Mouse (Mus musculus): ENCODE measurements at regions not wholly inside any gene's neighbourhood (a gene's known extent, or its start where the extent isn't known, plus 50 kb on each side); places are given as distances from the start of the nearest gene placed in this dataset.
A peak's percentile ranks its signal among the peaks of the same experiment; 100 is the strongest.

GRCm38 (mm10) chr13:102583984-102584645, 109.2 kb upstream of the Cd180 start:
- Histone ChIP-seq H3K4me1 (peaks cover 31% of the 10 kb centered on the region), H3K27me3 (no peaks in the 10 kb centered on the region), H3K36me3 (no peaks in the 10 kb centered on the region), H3K9me3 (no peaks in the 10 kb centered on the region), H3K4me3 (no peak overlapping the region), H3K27ac (no peak overlapping the region), H3K4me2 (no peak overlapping the region), H3K9ac (no peak overlapping the region)
- no peak for ATAC-seq (ENCODE audit: insufficient number of reproducible peaks, insufficient read depth, low FRiP score, low TSS enrichment, low read depth)
- WGBS, result 75% methylated on average over 12 of the region's 12 CpGs

- Histone ChIP-seq H3K27ac (no peak overlapping the region), H3K4me3 (no peak overlapping the region), H3K4me2 (no peak overlapping the region), H3K36me3 (no peaks in the 10 kb centered on the region), H3K27me3 (no peaks in the 10 kb centered on the region), H3K4me1 (peaks cover 52% of the 10 kb centered on the region), H3K9me3 (no peaks in the 10 kb centered on the region), H3K9ac (no peak overlapping the region)
- WGBS, result 64% methylated on average over 6 of the region's 6 CpGs
- no peak for ATAC-seq (ENCODE audit: insufficient number of reproducible peaks, insufficient read depth, low FRiP score, low TSS enrichment, low read depth)
These were observed 107.1 kb upstream of the Cd180 start for GRCm38 (mm10) chr13:102586215-102586614.

- H3K4me2 ChIP-seq, result peak overlapping the region; percentile 42
- 0 out of 2 replicates have a peak overlapping the region, but pooled peaks have one; percentile 9 for H3K4me3 ChIP-seq
- no peaks in the 10 kb centered on the region for H3K36me3 ChIP-seq
- H3K27me3 ChIP-seq, result no peaks in the 10 kb centered on the region
- peak overlapping the region; percentile 61 for H3K27ac ChIP-seq
- H3K4me1 ChIP-seq, result peaks cover 41% of the 10 kb centered on the region
- H3K9ac ChIP-seq, result 0 out of 2 replicates have a peak overlapping the region, but pooled peaks have one; percentile 47
- no peaks in the 10 kb centered on the region for H3K9me3 ChIP-seq
- ATAC-seq (ENCODE audit: insufficient number of reproducible peaks, insufficient read depth, low FRiP score, low TSS enrichment, low read depth), result no peak
- WGBS, result 30% methylated on average over 18 of the region's 18 CpGs
These were observed 103.5 kb upstream of the Cd180 start for GRCm38 (mm10) chr13:102589680-102590435.

GRCm38 (mm10) chr13:102591803-102592537, 101.4 kb upstream of the Cd180 start:
- no peaks in the 10 kb centered on the region for H3K36me3 ChIP-seq
- no peak for ATAC-seq (ENCODE audit: insufficient number of reproducible peaks, insufficient read depth, low FRiP score, low TSS enrichment, low read depth)
- H3K4me3 ChIP-seq, result no peak overlapping the region
- no peak overlapping the region for H3K27ac ChIP-seq
- 60% methylated on average over 4 of the region's 4 CpGs for WGBS
- no peak overlapping the region for H3K4me2 ChIP-seq
- H3K27me3 ChIP-seq, result no peaks in the 10 kb centered on the region
- no peaks in the 10 kb centered on the region for H3K9me3 ChIP-seq
- no peak overlapping the region for H3K9ac ChIP-seq
- peaks cover 38% of the 10 kb centered on the region for H3K4me1 ChIP-seq

GRCm38 (mm10) chr13:102593405-102594200, 99.8 kb upstream of the Cd180 start:
- no peaks in the 10 kb centered on the region for H3K27me3 ChIP-seq
- no peaks in the 10 kb centered on the region for H3K9me3 ChIP-seq
- no peak for ATAC-seq (ENCODE audit: insufficient number of reproducible peaks, insufficient read depth, low FRiP score, low TSS enrichment, low read depth)
- peaks cover 35% of the 10 kb centered on the region for H3K4me1 ChIP-seq
- 90% methylated on average over 12 of the region's 12 CpGs for WGBS
- H3K9ac ChIP-seq, result no peak overlapping the region
- H3K4me2 ChIP-seq, result no peak overlapping the region
- no peak overlapping the region for H3K27ac ChIP-seq
- no peaks in the 10 kb centered on the region for H3K36me3 ChIP-seq
- H3K4me3 ChIP-seq, result no peak overlapping the region

- WGBS, result 91% methylated on average over 3 of the region's 3 CpGs
- H3K4me3 ChIP-seq, result no peak overlapping the region
- no peaks in the 10 kb centered on the region for H3K36me3 ChIP-seq
- no peak overlapping the region for H3K9ac ChIP-seq
- H3K4me1 ChIP-seq, result peaks cover 30% of the 10 kb centered on the region
- H3K27ac ChIP-seq, result no peak overlapping the region
- no peak overlapping the region for H3K4me2 ChIP-seq
- no peaks in the 10 kb centered on the region for H3K27me3 ChIP-seq
- H3K9me3 ChIP-seq, result no peaks in the 10 kb centered on the region
- ATAC-seq (ENCODE audit: insufficient number of reproducible peaks, insufficient read depth, low FRiP score, low TSS enrichment, low read depth), result no peak
These were observed 99.2 kb upstream of the Cd180 start for GRCm38 (mm10) chr13:102594201-102594600.

- ATAC-seq (ENCODE audit: insufficient number of reproducible peaks, insufficient read depth, low FRiP score, low TSS enrichment, low read depth), result no peak
- no peak overlapping the region for H3K4me2 ChIP-seq
- H3K9me3 ChIP-seq, result no peaks in the 10 kb centered on the region
- no peaks in the 10 kb centered on the region for H3K27me3 ChIP-seq
- no peak overlapping the region for H3K4me3 ChIP-seq
- H3K27ac ChIP-seq, result no peak overlapping the region
- WGBS, result 85% methylated on average over 5 of the region's 5 CpGs
- no peak overlapping the region for H3K9ac ChIP-seq
- peaks cover 16% of the 10 kb centered on the region for H3K4me1 ChIP-seq
- H3K36me3 ChIP-seq, result no peaks in the 10 kb centered on the region
These were observed 97.8 kb upstream of the Cd180 start for GRCm38 (mm10) chr13:102595602-102596001.

GRCm38 (mm10) chr13:102596101-102596500, 97.3 kb upstream of the Cd180 start:
- Histone ChIP-seq H3K36me3 (no peaks in the 10 kb centered on the region), H3K9me3 (no peaks in the 10 kb centered on the region), H3K27ac (no peak overlapping the region), H3K4me1 (peaks cover 11% of the 10 kb centered on the region), H3K27me3 (no peaks in the 10 kb centered on the region), H3K4me3 (no peak overlapping the region), H3K9ac (no peak overlapping the region), H3K4me2 (no peak overlapping the region)
- 90% methylated on average over 2 of the region's 2 CpGs for WGBS
- ATAC-seq (ENCODE audit: insufficient number of reproducible peaks, insufficient read depth, low FRiP score, low TSS enrichment, low read depth), result no peak

- 83% methylated on average over 5 of the region's 5 CpGs for WGBS
- Histone ChIP-seq H3K9me3 (no peaks in the 10 kb centered on the region), H3K36me3 (no peaks in the 10 kb centered on the region), H3K9ac (no peak overlapping the region), H3K27ac (no peak overlapping the region), H3K4me3 (no peak overlapping the region), H3K4me2 (no peak overlapping the region), H3K4me1 (no peaks in the 10 kb centered on the region), H3K27me3 (no peaks in the 10 kb centered on the region)
- ATAC-seq (ENCODE audit: insufficient number of reproducible peaks, insufficient read depth, low FRiP score, low TSS enrichment, low read depth), result no peak
These were observed 95.2 kb upstream of the Cd180 start for GRCm38 (mm10) chr13:102598181-102598580.

- Histone ChIP-seq H3K4me2 (no peak overlapping the region), H3K4me3 (no peak overlapping the region), H3K9ac (no peak overlapping the region), H3K27ac (no peak overlapping the region), H3K36me3 (no peaks in the 10 kb centered on the region), H3K27me3 (no peaks in the 10 kb centered on the region), H3K4me1 (no peaks in the 10 kb centered on the region), H3K9me3 (no peaks in the 10 kb centered on the region)
- no peak for ATAC-seq (ENCODE audit: insufficient number of reproducible peaks, insufficient read depth, low FRiP score, low TSS enrichment, low read depth)
- WGBS, result 33% methylated on average over 3 of the region's 3 CpGs
These were observed 93.8 kb upstream of the Cd180 start for GRCm38 (mm10) chr13:102599602-102600001.

- Histone ChIP-seq H3K4me3 (no peak overlapping the region), H3K36me3 (no peaks in the 10 kb centered on the region), H3K9me3 (no peaks in the 10 kb centered on the region), H3K9ac (no peak overlapping the region), H3K27ac (no peak overlapping the region), H3K27me3 (no peaks in the 10 kb centered on the region), H3K4me2 (no peak overlapping the region), H3K4me1 (no peaks in the 10 kb centered on the region)
- no peak for ATAC-seq (ENCODE audit: insufficient number of reproducible peaks, insufficient read depth, low FRiP score, low TSS enrichment, low read depth)
- 58% methylated on average over 4 of the region's 4 CpGs for WGBS
These were observed 93.3 kb upstream of the Cd180 start for GRCm38 (mm10) chr13:102600026-102600425.
